Mouse (Mus musculus) hindbrain, embryonic 13.5 days (tissue): Measurements from ENCODE around the gene Rfx4. TPM values are rescaled to one million over a fixed set of nuclear protein-coding genes. Genes with fewer than 3 reads are reported as not detected.

Experiments
- ATAC-seq: fragments of 200-750 bp; cut with Nextera tagmentation; 2 replicates; pipeline ENCODE4 v1.8.0; 2017; ENCODE audit warnings: moderate TSS enrichment; ENCODE audit not compliant: low FRiP score
- H3K27ac ChIP-seq: fragments of 300-500 bp; sonication (generic); 2 replicates; pipeline ENCODE4 v1.5.1; 2015; ENCODE audit warnings: inconsistent platforms, mild to moderate bottlenecking, moderate library complexity
- H3K27me3 ChIP-seq: fragments of 300-500 bp; sonication (generic); 2 replicates; pipeline ENCODE4 v1.6.1; 2015; ENCODE audit warnings: mild to moderate bottlenecking, inconsistent platforms
- H3K36me3 ChIP-seq: fragments of 300-500 bp; sonication (generic); 2 replicates; pipeline ENCODE4 v1.6.1; 2015; ENCODE audit warnings: mild to moderate bottlenecking, inconsistent platforms
- H3K4me1 ChIP-seq: fragments of 300-500 bp; sonication (generic); replicated peaks from 2 replicates; pipeline ENCODE4 v1.6.1; 2015; ENCODE audit warnings: inconsistent platforms
- H3K4me2 ChIP-seq: fragments of 300-500 bp; sonication (generic); 2 replicates; pipeline ENCODE4 v1.6.1; 2015; ENCODE audit warnings: inconsistent platforms, mild to moderate bottlenecking, moderate library complexity
- H3K4me3 ChIP-seq: fragments of 300-500 bp; sonication (generic); 2 replicates; pipeline ENCODE4 v1.5.1; 2015; ENCODE audit warnings: mild to moderate bottlenecking, inconsistent platforms
- H3K9ac ChIP-seq: fragments of 300-500 bp; sonication (generic); 2 replicates; pipeline ENCODE4 v1.6.1; 2015; ENCODE audit warnings: mild to moderate bottlenecking, inconsistent platforms
- H3K9me3 ChIP-seq: fragments of 300-500 bp; sonication (generic); 2 replicates; pipeline ENCODE4 v1.6.1; 2016; ENCODE audit warnings: inconsistent platforms
- WGBS: fragments of 180-500 bp; shearing (Covaris S2); methylation state at CpG from one replicate; pipeline ENCODE4 v1.1.7; 2015; 5-methylcytosine and 5-hydroxymethylcytosine counted together
- polyA plus RNA-seq: library from polyadenylated mRNA; unstranded; fragments of >200 nt; fragmentation: Nextera tagmentation; extraction: Ambion mirVana; gene quantifications from 2 replicates; pipeline ENCODE4 v1.2.1, GENCODE M21; 2015

The Rfx4 gene
- polyA plus RNA-seq, 1 experiment from 2014 or later, result 25.1 TPM

GRCm38 (mm10) chr10:84822741-84823151, 66.9 kb downstream of the Rfx4 start:
- Histone ChIP-seq H3K4me3 (no peak overlapping the region), H3K36me3 (no peaks in the 10 kb centered on the region), H3K4me1 (peaks cover 40% of the 10 kb centered on the region), H3K27ac (0 out of 2 replicates have a peak overlapping the region, but pooled peaks have one; percentile 46), H3K9me3 (no peaks in the 10 kb centered on the region), H3K9ac (no peak overlapping the region), H3K4me2 (0 out of 2 replicates have a peak overlapping the region, but pooled peaks have one; percentile 11), H3K27me3 (no peaks in the 10 kb centered on the region)
- 11% methylated on average over 9 of the region's 9 CpGs for WGBS
- peak; percentile 74 for ATAC-seq

- 25% methylated on average over 4 of the region's 4 CpGs for WGBS
- Histone ChIP-seq H3K27me3 (no peaks in the 10 kb centered on the region), H3K36me3 (no peaks in the 10 kb centered on the region), H3K4me3 (no peak overlapping the region), H3K9me3 (no peaks in the 10 kb centered on the region), H3K9ac (no peak overlapping the region), H3K27ac (peak overlapping the region; percentile 55), H3K4me2 (no peak overlapping the region), H3K4me1 (peaks cover 40% of the 10 kb centered on the region)
- no peak for ATAC-seq
Observed at GRCm38 (mm10) chr10:84823621-84824020, 67.8 kb downstream of the Rfx4 start.

GRCm38 (mm10) chr10:84829009-84829408, 73.1 kb downstream of the Rfx4 start:
- Histone ChIP-seq H3K4me1 (peaks cover 29% of the 10 kb centered on the region), H3K27me3 (no peaks in the 10 kb centered on the region), H3K9me3 (no peaks in the 10 kb centered on the region), H3K9ac (no peak overlapping the region), H3K4me3 (no peak overlapping the region), H3K27ac (no peak overlapping the region), H3K4me2 (no peak overlapping the region), H3K36me3 (no peaks in the 10 kb centered on the region)
- no peak for ATAC-seq
- 87% methylated on average over 8 of the region's 8 CpGs for WGBS

- Histone ChIP-seq H3K9me3 (no peaks in the 10 kb centered on the region), H3K4me1 (peaks cover 17% of the 10 kb centered on the region; the same call in 1 of the 2 replicates), H3K36me3 (no peaks in the 10 kb centered on the region), H3K9ac (no peak overlapping the region), H3K27me3 (no peaks in the 10 kb centered on the region), H3K27ac (no peak overlapping the region), H3K4me3 (no peak overlapping the region), H3K4me2 (no peak overlapping the region)
- 65% methylated on average over 6 of the region's 6 CpGs for WGBS
- ATAC-seq, result no peak
Observed at GRCm38 (mm10) chr10:84835596-84835995, 79.7 kb downstream of the Rfx4 start.

- H3K9me3 ChIP-seq, result no peaks in the 10 kb centered on the region
- 40% methylated on average over 4 of the region's 4 CpGs for WGBS
Observed at GRCm38 (mm10) chr10:84836104-84836503, 80.2 kb downstream of the Rfx4 start.

GRCm38 (mm10) chr10:84837355-84837754, 81.5 kb downstream of the Rfx4 start:
- no peak overlapping the region for H3K27ac ChIP-seq
- no peak overlapping the region for H3K4me2 ChIP-seq
- WGBS, result 92% methylated on average over 2 of the region's 2 CpGs
- no peaks in the 10 kb centered on the region for H3K36me3 ChIP-seq
- ATAC-seq, result no peak
- no peaks in the 10 kb centered on the region for H3K27me3 ChIP-seq
- no peak overlapping the region for H3K4me3 ChIP-seq
- H3K4me1 ChIP-seq, result peaks cover 9% of the 10 kb centered on the region; the same call in 1 of the 2 replicates
- H3K9me3 ChIP-seq, result no peaks in the 10 kb centered on the region
- no peak overlapping the region for H3K9ac ChIP-seq

More at GRCm38 (mm10) chr10:84836104-84836503, 80.2 kb downstream of the Rfx4 start:
- no peaks in the 10 kb centered on the region for H3K27me3 ChIP-seq
- no peak for ATAC-seq
- H3K9ac ChIP-seq, result no peak overlapping the region
- H3K4me2 ChIP-seq, result no peak overlapping the region
- H3K4me3 ChIP-seq, result no peak overlapping the region
- H3K27ac ChIP-seq, result no peak overlapping the region; the same call in 1 of the 2 replicates
- no peaks in the 10 kb centered on the region for H3K36me3 ChIP-seq
- H3K4me1 ChIP-seq, result peaks cover 12% of the 10 kb centered on the region; the same call in 1 of the 2 replicates

- WGBS, result 75% methylated on average over 7 of the region's 7 CpGs
- ATAC-seq, result no peak
- H3K9me3 ChIP-seq, result no peaks in the 10 kb centered on the region
Observed at GRCm38 (mm10) chr10:84838850-84839473, 83.1 kb downstream of the Rfx4 start.

GRCm38 (mm10) chr10:84846638-84847037, 90.8 kb downstream of the Rfx4 start:
- H3K4me1 ChIP-seq, result peaks cover 6% of the 10 kb centered on the region
- 72% methylated on average over 5 of the region's 5 CpGs for WGBS
- H3K4me3 ChIP-seq, result no peak overlapping the region
- ATAC-seq, result no peak
- H3K27me3 ChIP-seq, result no peaks in the 10 kb centered on the region
- no peak overlapping the region for H3K9ac ChIP-seq
- H3K9me3 ChIP-seq, result no peaks in the 10 kb centered on the region
- H3K4me2 ChIP-seq, result no peak overlapping the region
- H3K36me3 ChIP-seq, result no peaks in the 10 kb centered on the region
- H3K27ac ChIP-seq, result no peak overlapping the region

More at GRCm38 (mm10) chr10:84838850-84839473, 83.1 kb downstream of the Rfx4 start:
- Histone ChIP-seq H3K4me1 (0 out of 2 replicates have a peak, but pooled peaks cover 5% of the 10 kb centered on the region), H3K36me3 (no peaks in the 10 kb centered on the region), H3K9ac (no peak overlapping the region), H3K4me3 (no peak overlapping the region), H3K27ac (no peak overlapping the region), H3K27me3 (no peaks in the 10 kb centered on the region), H3K4me2 (no peak overlapping the region)

GRCm38 (mm10) chr10:84851981-84852979, 96.4 kb downstream of the Rfx4 start:
- 47% methylated on average over 12 of the region's 12 CpGs for WGBS
- H3K4me2 ChIP-seq, result no peak overlapping the region

GRCm38 (mm10) chr10:84854059-84854458, 98.2 kb downstream of the Rfx4 start:
- Histone ChIP-seq H3K4me1 (peaks cover 39% of the 10 kb centered on the region), H3K27me3 (0 out of 2 replicates have a peak, but pooled peaks cover 2% of the 10 kb centered on the region), H3K9ac (no peak overlapping the region), H3K4me3 (no peak overlapping the region), H3K36me3 (peaks cover 5% of the 10 kb centered on the region; the same call in 1 of the 2 replicates), H3K9me3 (no peaks in the 10 kb centered on the region), H3K27ac (no peak overlapping the region), H3K4me2 (no peak overlapping the region)
- WGBS, result 96% methylated on average over 8 of the region's 8 CpGs
- ATAC-seq, result no peak

More at GRCm38 (mm10) chr10:84851981-84852979, 96.4 kb downstream of the Rfx4 start:
- Histone ChIP-seq H3K36me3 (peaks cover 5% of the 10 kb centered on the region; the same call in 1 of the 2 replicates), H3K9ac (no peak overlapping the region), H3K4me1 (peaks cover 25% of the 10 kb centered on the region), H3K9me3 (no peaks in the 10 kb centered on the region), H3K27me3 (no peaks in the 10 kb centered on the region), H3K4me3 (no peak overlapping the region), H3K27ac (peak overlapping the region; percentile 84)
- ATAC-seq, result peak; percentile 91

GRCm38 (mm10) chr10:84855466-84855865, 99.6 kb downstream of the Rfx4 start:
- H3K27ac ChIP-seq, result no peak overlapping the region
- WGBS, result 75% methylated on average over 11 of the region's 11 CpGs

GRCm38 (mm10) chr10:84858371-84858770, 102.5 kb downstream of the Rfx4 start:
- Histone ChIP-seq H3K9me3 (no peaks in the 10 kb centered on the region), H3K36me3 (peaks cover 6% of the 10 kb centered on the region; the same call in 1 of the 2 replicates), H3K4me2 (no peak overlapping the region), H3K27me3 (0 out of 2 replicates have a peak, but pooled peaks cover 2% of the 10 kb centered on the region), H3K9ac (no peak overlapping the region), H3K4me3 (no peak overlapping the region), H3K27ac (no peak overlapping the region), H3K4me1 (peaks cover 32% of the 10 kb centered on the region)
- no peak for ATAC-seq
- WGBS, result 41% methylated on average over 8 of the region's 8 CpGs

More at GRCm38 (mm10) chr10:84855466-84855865, 99.6 kb downstream of the Rfx4 start:
- Histone ChIP-seq H3K4me3 (no peak overlapping the region), H3K36me3 (peaks cover 5% of the 10 kb centered on the region; the same call in 1 of the 2 replicates), H3K27me3 (0 out of 2 replicates have a peak, but pooled peaks cover 2% of the 10 kb centered on the region), H3K9me3 (no peaks in the 10 kb centered on the region), H3K9ac (no peak overlapping the region), H3K4me2 (no peak overlapping the region), H3K4me1 (peaks cover 52% of the 10 kb centered on the region)
- ATAC-seq, result no peak
